Mouse (Mus musculus) urinary bladder, postnatal 25 days (tissue): ENCODE measurements around the gene Gm3854.
"Not testable (repeated sequence)": the region's sequence is repeated elsewhere in the genome, so short reads cannot be mapped to it uniquely, and the experiment has no call there.

Experiments
- DNase-seq: peaks from one replicate; pipeline ENCODE4 v3.0.0; 2022; ENCODE audit warnings: low spot score

The Gm3854 gene

GRCm38 (mm10) chr7:6343501-6344071, at the start of gene Gm3854:
Gm3854 (plus strand) TSS chr7:6343759.
- peak; percentile 22 for DNase-seq

- DNase-seq = not testable (repeated sequence)
Measured at GRCm38 (mm10) chr7:6300796-6301195, 42.8 kb upstream of the Gm3854 start.

GRCm38 (mm10) chr7:6330458-6331232, 12.9 kb upstream of the Gm3854 start:
- no peak for DNase-seq

- DNase-seq = peak; percentile 62
Measured at GRCm38 (mm10) chr7:6331233-6331956, 12.2 kb upstream of the Gm3854 start, which contains the start of gene Zfp583. Zfp583 (minus strand) TSS chr7:6331285.

GRCm38 (mm10) chr7:6339865-6340264, 3.7 kb upstream of the Gm3854 start:
- DNase-seq = no peak

- DNase-seq = no peak
Measured at GRCm38 (mm10) chr7:6344124-6344523, 565 bp downstream of the Gm3854 start.

- no peak for DNase-seq
Measured at GRCm38 (mm10) chr7:6358121-6358520, 14.6 kb downstream of the Gm3854 start.

GRCm38 (mm10) chr7:6358937-6359590, 15.5 kb downstream of the Gm3854 start:
- DNase-seq = peak; percentile 12

- no peak for DNase-seq
Measured at GRCm38 (mm10) chr7:6360477-6361060, 17.0 kb downstream of the Gm3854 start.

- no peak for DNase-seq
Measured at GRCm38 (mm10) chr7:6361756-6362155, 18.2 kb downstream of the Gm3854 start.

- peak; percentile 96 for DNase-seq
Measured at GRCm38 (mm10) chr7:6362268-6363046, 18.9 kb downstream of the Gm3854 start.

- DNase-seq = no peak
Measured at GRCm38 (mm10) chr7:6363047-6363488, 19.5 kb downstream of the Gm3854 start, which contains the start of gene Zfp78. Zfp78 (plus strand) TSS chr7:6363280.

GRCm38 (mm10) chr7:6364761-6365160, 21.2 kb downstream of the Gm3854 start:
- no peak for DNase-seq

- no peak for DNase-seq
Measured at GRCm38 (mm10) chr7:6367185-6367584, 23.6 kb downstream of the Gm3854 start.

GRCm38 (mm10) chr7:6368146-6368545, 24.6 kb downstream of the Gm3854 start:
- DNase-seq = not testable (repeated sequence)

- DNase-seq = no peak
Measured at GRCm38 (mm10) chr7:6369460-6369859, 25.9 kb downstream of the Gm3854 start.

- DNase-seq = no peak
Measured at GRCm38 (mm10) chr7:6372993-6373392, 29.4 kb downstream of the Gm3854 start.

GRCm38 (mm10) chr7:6378441-6378840, 34.9 kb downstream of the Gm3854 start:
- DNase-seq = no peak

GRCm38 (mm10) chr7:6381431-6381830, 37.9 kb downstream of the Gm3854 start:
- no peak for DNase-seq

GRCm38 (mm10) chr7:6383044-6383455, 39.5 kb downstream of the Gm3854 start, which contains the start of gene Zfp28:
Zfp28 (plus strand) TSS chr7:6383295.
- peak; percentile 85 for DNase-seq

GRCm38 (mm10) chr7:6384011-6384410, 40.5 kb downstream of the Gm3854 start:
- DNase-seq = no peak
